Mouse (Mus musculus): Measurements from ENCODE around the gene Ckap5. TPM values are rescaled to one million over a fixed set of nuclear protein-coding genes. Genes with fewer than 3 reads are reported as not detected.

The Ckap5 gene
- total and polyA plus RNA-seq, 2 experiments from 2014 or later: 101 to 130 TPM

DNA sequence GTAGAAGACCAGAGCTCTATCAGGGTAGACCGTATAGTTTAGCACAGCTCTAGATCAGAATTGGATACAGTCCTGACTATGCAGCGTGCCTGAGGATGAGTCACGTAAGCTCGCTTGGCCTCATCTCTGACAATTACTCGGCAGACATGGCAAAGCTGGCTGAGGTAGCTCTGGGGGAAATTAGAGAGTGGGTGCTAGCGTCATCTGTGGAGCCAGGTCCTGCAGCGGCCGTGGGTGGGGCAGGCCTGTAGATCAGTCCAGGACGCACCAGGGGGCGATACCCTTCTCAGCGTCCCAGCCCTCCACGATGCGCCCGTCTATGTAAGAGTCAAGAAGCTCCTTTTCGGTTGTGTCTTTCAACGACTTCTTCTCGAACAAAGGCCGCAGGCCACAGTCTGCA lies 103.1 kb downstream of the Ckap5 start:
- Histone ChIP-seq H3K27ac (ENCODE audit: low read depth, low read length) (no peak overlapping the region), H3K36me3 (ENCODE audit: insufficient read depth, low read length) (no peaks in the 10 kb centered on the region), H3K9me3 (ENCODE audit: low read length) (no peaks in the 10 kb centered on the region), H3K4me1 (ENCODE audit: insufficient read depth, low read length) (no peaks in the 10 kb centered on the region), H3K27me3 (ENCODE audit: insufficient read depth, low read length) (no peaks in the 10 kb centered on the region), H3K9ac (replicated peaks; ENCODE audit: low read length, poor library complexity, severe bottlenecking) (no peak overlapping the region), H3K4me2 (ENCODE audit: low read depth, low read length, poor library complexity, severe bottlenecking) (no peak overlapping the region), H3K4me3 (ENCODE audit: low read depth, low read length) (no peak overlapping the region)
- ATAC-seq (ENCODE audit: low FRiP score) (no peak), DNase-seq (ENCODE audit: low spot score) (no peak)
- no peak for TF ChIP-seq CTCF (IDR thresholded peaks at IDR 0.05)
- WGBS: 83% methylated on average over 18 of the region's 18 CpGs

DNA sequence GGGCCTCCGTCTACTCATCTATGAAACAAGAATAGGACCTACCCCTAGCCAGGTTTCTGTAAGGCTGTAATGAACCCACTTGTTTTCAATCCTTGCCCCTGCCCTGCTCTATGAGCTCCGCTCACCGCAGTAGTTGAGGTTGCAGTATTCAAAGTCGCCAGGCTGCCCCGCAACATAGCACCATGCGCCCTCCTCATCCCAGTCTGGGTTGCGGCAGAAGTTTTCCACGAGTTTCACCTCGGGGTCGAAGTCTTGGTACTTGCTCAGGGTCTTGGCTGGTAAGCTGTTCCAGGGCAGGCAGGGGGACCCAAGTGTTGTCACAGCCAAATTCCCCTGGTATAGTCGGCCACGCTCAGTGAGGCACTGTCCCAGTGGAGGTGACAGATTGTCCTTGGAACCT lies 103.8 kb downstream of the Ckap5 start:
- H3K27me3 ChIP-seq (ENCODE audit: insufficient read depth, low read length): no peaks in the 10 kb centered on the region
- no peak overlapping the region for H3K27ac ChIP-seq (ENCODE audit: low read depth, low read length)
- no peak overlapping the region for H3K9ac ChIP-seq (replicated peaks; ENCODE audit: low read length, poor library complexity, severe bottlenecking)
- no peaks in the 10 kb centered on the region for H3K36me3 ChIP-seq (ENCODE audit: insufficient read depth, low read length)
- 94% methylated on average over 12 of the region's 12 CpGs for WGBS
- DNase-seq (ENCODE audit: low spot score) (no peak), ATAC-seq (ENCODE audit: low FRiP score) (no peak)
- H3K4me3 ChIP-seq (ENCODE audit: low read depth, low read length): no peak overlapping the region
- no peak overlapping the region for H3K4me2 ChIP-seq (ENCODE audit: low read depth, low read length, poor library complexity, severe bottlenecking)
- no peak for TF ChIP-seq CTCF (IDR thresholded peaks at IDR 0.05)
- H3K9me3 ChIP-seq (ENCODE audit: low read length): no peaks in the 10 kb centered on the region
- no peaks in the 10 kb centered on the region for H3K4me1 ChIP-seq (ENCODE audit: insufficient read depth, low read length)

DNA sequence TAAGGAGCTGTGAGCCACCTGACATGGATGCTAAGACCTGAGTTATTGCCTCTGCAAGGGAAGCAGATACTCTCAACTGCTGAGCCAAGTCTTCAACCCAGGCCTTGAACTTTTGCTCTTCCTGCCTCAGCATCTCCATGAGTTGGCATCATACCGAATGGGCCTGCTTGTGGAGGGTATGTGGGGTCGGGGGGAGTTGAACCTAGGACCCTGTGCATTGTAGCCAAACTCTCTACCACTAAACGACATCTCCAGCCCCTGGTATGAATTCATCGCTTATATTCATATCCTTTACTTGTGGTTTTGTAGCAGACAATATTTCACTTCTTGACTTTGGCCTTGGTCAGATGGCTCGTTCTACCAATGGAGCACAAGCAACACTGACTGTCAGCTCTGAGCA lies 105.3 kb downstream of the Ckap5 start:
- no peak overlapping the region for H3K27ac ChIP-seq (ENCODE audit: low read depth, low read length)
- no peaks in the 10 kb centered on the region for H3K4me1 ChIP-seq (ENCODE audit: insufficient read depth, low read length)
- H3K9ac ChIP-seq (replicated peaks; ENCODE audit: low read length, poor library complexity, severe bottlenecking): no peak overlapping the region
- H3K9me3 ChIP-seq (ENCODE audit: low read length): no peaks in the 10 kb centered on the region
- WGBS: 83% methylated on average over 5 of the region's 5 CpGs
- no peaks in the 10 kb centered on the region for H3K36me3 ChIP-seq (ENCODE audit: insufficient read depth, low read length)
- no peak overlapping the region for H3K4me2 ChIP-seq (ENCODE audit: low read depth, low read length, poor library complexity, severe bottlenecking)
- H3K4me3 ChIP-seq (ENCODE audit: low read depth, low read length): no peak overlapping the region
- no peak for DNase-seq (ENCODE audit: low spot score)
- no peaks in the 10 kb centered on the region for H3K27me3 ChIP-seq (ENCODE audit: insufficient read depth, low read length)
- no peak for TF ChIP-seq CTCF (IDR thresholded peaks at IDR 0.05)
- ATAC-seq (ENCODE audit: low FRiP score): no peak

DNA sequence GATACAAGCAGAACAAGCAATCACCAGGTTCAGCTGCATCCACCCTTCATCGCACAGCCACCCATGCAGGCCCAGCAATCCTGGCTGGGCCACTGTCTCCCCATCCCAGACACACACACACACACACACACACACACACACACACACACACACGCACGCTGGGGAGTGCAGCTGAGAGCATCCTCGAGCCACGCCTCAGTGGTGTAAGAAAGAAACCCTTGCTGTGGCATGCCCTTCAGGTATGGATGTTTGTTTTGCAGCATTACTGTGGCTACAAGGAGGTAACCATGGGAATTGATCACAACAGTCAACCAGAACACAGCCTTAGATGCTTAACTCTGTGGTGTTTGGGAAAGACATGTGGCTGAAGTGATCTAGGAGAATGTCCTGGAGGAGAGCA lies 105.8 kb downstream of the Ckap5 start:
- Histone ChIP-seq H3K4me3 (ENCODE audit: low read depth, low read length) (no peak overlapping the region), H3K27ac (ENCODE audit: low read depth, low read length) (no peak overlapping the region), H3K4me1 (ENCODE audit: insufficient read depth, low read length) (no peaks in the 10 kb centered on the region), H3K36me3 (ENCODE audit: insufficient read depth, low read length) (no peaks in the 10 kb centered on the region), H3K4me2 (ENCODE audit: low read depth, low read length, poor library complexity, severe bottlenecking) (no peak overlapping the region), H3K9ac (replicated peaks; ENCODE audit: low read length, poor library complexity, severe bottlenecking) (no peak overlapping the region), H3K27me3 (ENCODE audit: insufficient read depth, low read length) (no peaks in the 10 kb centered on the region), H3K9me3 (ENCODE audit: low read length) (no peaks in the 10 kb centered on the region)
- no peak for TF ChIP-seq CTCF (IDR thresholded peaks at IDR 0.05)
- no peak for DNase-seq (ENCODE audit: low spot score)
- 57% methylated on average over 5 of the region's 5 CpGs for WGBS
- ATAC-seq (ENCODE audit: low FRiP score): no peak

DNA sequence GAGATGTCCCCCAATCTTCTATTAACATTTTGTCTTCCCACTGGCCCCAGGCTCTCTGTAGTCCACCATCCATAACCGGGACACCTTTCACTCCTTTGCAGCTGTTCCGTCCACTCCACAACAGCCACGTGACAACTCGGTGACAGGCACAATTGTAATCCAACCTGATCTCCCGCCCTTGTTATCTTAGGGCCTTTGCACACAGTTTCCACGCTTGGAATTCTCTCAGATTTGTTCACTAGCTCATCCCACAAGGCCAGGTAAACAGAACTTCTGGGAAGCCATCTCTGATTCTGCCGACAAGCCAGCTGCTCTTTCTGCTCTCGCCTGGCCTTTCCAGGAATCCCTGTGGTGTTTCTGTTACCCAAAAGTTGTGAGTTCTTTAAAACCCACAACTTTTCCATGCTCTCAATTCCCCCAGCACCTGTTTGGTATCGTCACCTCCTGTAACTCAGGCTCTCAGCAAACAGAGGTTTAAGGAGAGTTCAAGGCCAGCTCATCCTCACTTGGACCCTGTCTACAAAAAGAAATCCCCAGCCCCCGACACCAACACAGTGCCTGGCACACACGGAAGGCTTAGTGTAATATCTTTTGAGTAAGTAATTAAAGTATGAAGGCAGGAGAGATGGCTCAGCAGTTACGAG lies 106.9 kb downstream of the Ckap5 start:
- H3K4me1 ChIP-seq (ENCODE audit: insufficient read depth, low read length): no peaks in the 10 kb centered on the region
- no peak for TF ChIP-seq CTCF (IDR thresholded peaks at IDR 0.05)
- H3K4me3 ChIP-seq (ENCODE audit: low read depth, low read length): no peak overlapping the region
- H3K27ac ChIP-seq (ENCODE audit: low read depth, low read length): no peak overlapping the region
- no peak for DNase-seq (ENCODE audit: low spot score)
- H3K27me3 ChIP-seq (ENCODE audit: insufficient read depth, low read length): no peaks in the 10 kb centered on the region
- 85% methylated on average over 12 of the region's 12 CpGs for WGBS
- ATAC-seq (ENCODE audit: low FRiP score): no peak
- H3K4me2 ChIP-seq (ENCODE audit: low read depth, low read length, poor library complexity, severe bottlenecking): no peak overlapping the region
- H3K36me3 ChIP-seq (ENCODE audit: insufficient read depth, low read length): no peaks in the 10 kb centered on the region
- H3K9me3 ChIP-seq (ENCODE audit: low read length): no peaks in the 10 kb centered on the region
- no peak overlapping the region for H3K9ac ChIP-seq (replicated peaks; ENCODE audit: low read length, poor library complexity, severe bottlenecking)

DNA sequence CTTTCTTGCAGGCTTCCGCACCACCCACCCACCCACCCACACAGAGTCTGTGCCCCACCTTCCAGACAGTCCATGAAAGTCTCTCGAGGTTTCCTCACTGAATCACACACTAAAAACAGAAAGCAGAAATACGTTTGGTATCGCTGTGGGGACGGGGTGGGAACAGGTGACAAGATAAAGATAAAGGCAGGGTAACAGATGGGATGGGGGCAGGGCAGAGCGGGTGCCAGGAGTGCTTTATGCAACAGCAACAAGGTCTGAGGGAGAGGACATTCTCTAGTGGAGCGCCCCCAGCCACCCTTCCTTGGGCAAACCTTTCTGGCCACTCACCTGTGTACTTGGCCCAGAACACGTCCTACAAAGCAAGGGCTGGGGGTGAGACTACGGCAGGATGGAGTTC lies 108.3 kb downstream of the Ckap5 start:
- Histone ChIP-seq H3K4me1 (ENCODE audit: insufficient read depth, low read length) (no peaks in the 10 kb centered on the region), H3K27me3 (ENCODE audit: insufficient read depth, low read length) (no peaks in the 10 kb centered on the region), H3K9me3 (ENCODE audit: low read length) (no peaks in the 10 kb centered on the region), H3K27ac (ENCODE audit: low read depth, low read length) (no peak overlapping the region), H3K36me3 (ENCODE audit: insufficient read depth, low read length) (no peaks in the 10 kb centered on the region), H3K9ac (replicated peaks; ENCODE audit: low read length, poor library complexity, severe bottlenecking) (no peak overlapping the region), H3K4me3 (ENCODE audit: low read depth, low read length) (no peak overlapping the region), H3K4me2 (ENCODE audit: low read depth, low read length, poor library complexity, severe bottlenecking) (no peak overlapping the region)
- no peak for TF ChIP-seq CTCF (IDR thresholded peaks at IDR 0.05)
- DNase-seq (ENCODE audit: low spot score) (no peak), ATAC-seq (ENCODE audit: low FRiP score) (no peak)
- 82% methylated on average over 9 of the region's 9 CpGs for WGBS

Measured in midbrain, postnatal 0 days (tissue).